11 mouse cellular contexts compared by ENCODE assay signal in genomic region chr12:9576043-9576538, GRCm38 (mm10). TPM values are rescaled to one million over a fixed set of nuclear protein-coding genes. Genes with fewer than 3 reads are reported as not detected.
DNase-seq lines count a peak whose midpoint lies in the region; ATAC-seq and TF ChIP-seq lines count a peak whose summit lies in the region.
"Had no signal": no experiment of that assay in that cellular context is flagged by ENCODE, and none has a peak within 500 bp of the region (broad histone marks: within the 10 kb centered on the region; RNA-seq: fewer than 3 reads in every experiment).

No protein-coding gene starts in this region.

- DNase-seq in forebrain, postnatal 0 days = peak; percentile 74
- no peak for DNase-seq in forebrain, embryonic 14.5 days (ENCODE audit: low spot score)
- DNase-seq in lung, postnatal 10 days = no peak
- DNase-seq in hindbrain, postnatal 0 days (ENCODE audit: low spot score) = no peak
- no peak for DNase-seq in cerebellum, adult 18-20 months
- DNase-seq: cerebellum, adult 11 months had no signal

- no peaks in the 10 kb centered on the region; the same call in 1 of the 2 replicates for H3K4me1 ChIP-seq in forebrain, postnatal 0 days (ENCODE audit: insufficient read depth)
- H3K4me1 ChIP-seq in forebrain, embryonic 14.5 days (ENCODE audit: control insufficient read depth, insufficient read depth, low read length) = 0 out of 2 replicates have a peak, but pooled peaks cover 4% of the 10 kb centered on the region
- H3K4me1 ChIP-seq in lung, embryonic 16.5 days (replicated peaks; ENCODE audit: control insufficient read depth, insufficient read depth, low read length) = peaks cover 16% of the 10 kb centered on the region
- no peaks in the 10 kb centered on the region for H3K4me1 ChIP-seq in hindbrain, postnatal 0 days (ENCODE audit: insufficient read depth, low read length)
- H3K4me1 ChIP-seq in stomach, embryonic 14.5 days (ENCODE audit: control insufficient read depth, insufficient read depth, low read length) = peaks cover 38% of the 10 kb centered on the region

- ATAC-seq in forebrain, postnatal 0 days = no peak
- no peak for ATAC-seq in forebrain, embryonic 14.5 days
- ATAC-seq in lung, embryonic 16.5 days (ENCODE audit: low read depth) = no peak
- no peak for ATAC-seq in hindbrain, postnatal 0 days
- no peak for ATAC-seq in stomach, embryonic 14.5 days (ENCODE audit: insufficient number of reproducible peaks, insufficient read depth, low FRiP score, low read depth)
- no peak for ATAC-seq in granulocyte monocyte progenitor cell, adult 5-6 weeks (replicated peaks; ENCODE audit: poor library complexity, severe bottlenecking)
- ATAC-seq: forebrain, embryonic 16.5 days had no signal

- no peak overlapping the region for H3K27ac ChIP-seq in forebrain, postnatal 0 days (ENCODE audit: low read depth, low read length)
- no peak overlapping the region for H3K27ac ChIP-seq in forebrain, embryonic 14.5 days (ENCODE audit: low read depth, low read length)
- no peak overlapping the region for H3K27ac ChIP-seq in lung, embryonic 16.5 days (ENCODE audit: low read length)
- H3K27ac ChIP-seq in hindbrain, postnatal 0 days = no peak overlapping the region
- peak overlapping the region; percentile 74 for H3K27ac ChIP-seq in stomach, embryonic 14.5 days (ENCODE audit: low read length)

- no peak overlapping the region for H3K4me2 ChIP-seq in forebrain, postnatal 0 days (ENCODE audit: low read depth)
- H3K4me2 ChIP-seq in forebrain, embryonic 14.5 days (ENCODE audit: low read length) = no peak overlapping the region
- H3K4me2 ChIP-seq in lung, embryonic 16.5 days (ENCODE audit: low read depth, low read length) = peak overlapping the region; percentile 74
- H3K4me2 ChIP-seq in hindbrain, postnatal 0 days (ENCODE audit: low read depth, low read length) = no peak overlapping the region
- H3K4me2 ChIP-seq in stomach, embryonic 14.5 days (replicated peaks; ENCODE audit: low read depth, low read length) = peak overlapping the region; percentile 53

- no peaks in the 10 kb centered on the region for H3K9me3 ChIP-seq in forebrain, postnatal 0 days (ENCODE audit: low read length)
- no peaks in the 10 kb centered on the region for H3K9me3 ChIP-seq in forebrain, embryonic 14.5 days (replicated peaks; ENCODE audit: control insufficient read depth, low read length)
- no peaks in the 10 kb centered on the region for H3K9me3 ChIP-seq in lung, embryonic 16.5 days (ENCODE audit: control insufficient read depth, low read length)
- H3K9me3 ChIP-seq in hindbrain, postnatal 0 days (ENCODE audit: low read length) = no peaks in the 10 kb centered on the region
- no peaks in the 10 kb centered on the region for H3K9me3 ChIP-seq in stomach, embryonic 14.5 days (ENCODE audit: control insufficient read depth, low read depth, low read length)

- whole genome bisulfite sequencing in forebrain, postnatal 0 days = 3% methylated on average over 18 of the region's 18 CpGs
- 0% methylated on average over 18 of the region's 18 CpGs for WGBS in forebrain, embryonic 14.5 days
- 9% methylated on average over 18 of the region's 18 CpGs for WGBS in lung, embryonic 16.5 days
- 2% methylated on average over 18 of the region's 18 CpGs for WGBS in hindbrain, postnatal 0 days
- WGBS in stomach, embryonic 14.5 days = 5% methylated on average over 18 of the region's 18 CpGs

- H3K4me3 ChIP-seq in forebrain, postnatal 0 days (ENCODE audit: low read depth, low read length) = peak overlapping the region; percentile 7; the same call in 1 of the 2 replicates
- H3K4me3 ChIP-seq in forebrain, embryonic 14.5 days (ENCODE audit: low read depth, low read length) = no peak overlapping the region
- peak overlapping the region; percentile 61 for H3K4me3 ChIP-seq in lung, embryonic 16.5 days (ENCODE audit: low read length)
- H3K4me3 ChIP-seq in hindbrain, postnatal 0 days (ENCODE audit: low read length) = peak overlapping the region; percentile 0; the same call in 1 of the 2 replicates
- peak overlapping the region; percentile 58 for H3K4me3 ChIP-seq in stomach, embryonic 14.5 days (ENCODE audit: low read depth, low read length)

- no peaks in the 10 kb centered on the region for H3K36me3 ChIP-seq in forebrain, postnatal 0 days (ENCODE audit: insufficient read depth)
- no peaks in the 10 kb centered on the region for H3K36me3 ChIP-seq in forebrain, embryonic 14.5 days (ENCODE audit: control insufficient read depth, insufficient read depth, low read length)
- H3K36me3 ChIP-seq in lung, embryonic 16.5 days (ENCODE audit: control insufficient read depth, insufficient read depth, low read length) = no peaks in the 10 kb centered on the region
- no peaks in the 10 kb centered on the region for H3K36me3 ChIP-seq in hindbrain, postnatal 0 days (ENCODE audit: insufficient read depth, low read length)
- peaks cover 3% of the 10 kb centered on the region; the same call in 1 of the 2 replicates for H3K36me3 ChIP-seq in stomach, embryonic 14.5 days (ENCODE audit: control insufficient read depth, insufficient read depth, low read length)

- no peak overlapping the region for H3K9ac ChIP-seq in forebrain, postnatal 0 days
- H3K9ac ChIP-seq in forebrain, embryonic 14.5 days (ENCODE audit: low read length) = no peak overlapping the region
- H3K9ac ChIP-seq in lung, embryonic 16.5 days (ENCODE audit: low read length) = peak overlapping the region; percentile 74
- H3K9ac ChIP-seq in hindbrain, postnatal 0 days (replicated peaks; ENCODE audit: low read length) = no peak overlapping the region
- H3K9ac ChIP-seq in stomach, embryonic 14.5 days (replicated peaks; ENCODE audit: low read depth, low read length) = peak overlapping the region; percentile 60

- TF ChIP-seq CTCF in forebrain, postnatal 0 days (IDR thresholded peaks at IDR 0.05; ENCODE audit: low read depth) = no peak
- TF ChIP-seq CTCF in hindbrain, postnatal 0 days (IDR thresholded peaks at IDR 0.05; ENCODE audit: low read depth) = no peak

- peaks cover 84% of the 10 kb centered on the region for H3K27me3 ChIP-seq in forebrain, postnatal 0 days (ENCODE audit: insufficient read depth, low read length)
- peaks cover 90% of the 10 kb centered on the region for H3K27me3 ChIP-seq in forebrain, embryonic 14.5 days (replicated peaks; ENCODE audit: control insufficient read depth, insufficient read depth, low read length)
- peaks cover 51% of the 10 kb centered on the region for H3K27me3 ChIP-seq in lung, embryonic 16.5 days (ENCODE audit: control insufficient read depth, insufficient read depth, low read depth, low read length)
- peaks cover 88% of the 10 kb centered on the region for H3K27me3 ChIP-seq in hindbrain, postnatal 0 days (ENCODE audit: insufficient read depth, low read length)
- H3K27me3 ChIP-seq in stomach, embryonic 14.5 days (ENCODE audit: control insufficient read depth, insufficient read depth, low read length) = no peaks in the 10 kb centered on the region

RNA-seq across cellular contexts. Expression of gene Osr1, which starts 6.2 kb away (rescaled TPM):
- total RNA-seq in forebrain, postnatal 0 days (2014; rRNA removed) = 4.2 and 8.4 TPM in 2 replicates
- polyA plus RNA-seq in forebrain, postnatal 0 days (2015; fragmentation: Nextera tagmentation; extraction: Ambion mirVana) = 5.6 and 7.4 TPM in 2 replicates
- polyA plus RNA-seq in forebrain, embryonic 14.5 days (2014; fragmentation: Nextera tagmentation; extraction: Ambion mirVana) = 5.4 and 8.7 TPM in 2 replicates
- 18.1 and 20.7 TPM in 2 replicates for polyA plus RNA-seq in lung, embryonic 16.5 days (2015; fragmentation: Nextera tagmentation; extraction: Ambion mirVana)
- 8.7 and 17.6 TPM in 2 replicates for total RNA-seq in hindbrain, postnatal 0 days (2014; rRNA removed)
- 7.1 and 8.5 TPM in 2 replicates for polyA plus RNA-seq in hindbrain, postnatal 0 days (2015; fragmentation: Nextera tagmentation; extraction: Ambion mirVana)
- 80.6 and 84.6 TPM in 2 replicates for polyA plus RNA-seq in stomach, embryonic 14.5 days (2014; fragmentation: Nextera tagmentation; extraction: Ambion mirVana)
- 0.64 TPM in 1 of 2 replicates, not detected in the other for total RNA-seq in granulocyte monocyte progenitor cell, adult 5-6 weeks (2014; fragmentation: Nextera tagmentation)
- total RNA-seq in granulocyte monocyte progenitor cell, adult 5-6 weeks (2017) = not detected in 2 replicates
- total RNA-seq: liver, adult 2 months had no signal
- polyA plus RNA-seq: liver, adult 2 months had no signal

Comparison
In these comparisons a context has a peak if more than half of its experiments do, and no peak if none do; other contexts are left out.
1. H3K4me2 ChIP-seq: peak in lung, embryonic 16.5 days (single experiment) and stomach, embryonic 14.5 days (single experiment); none in forebrain, postnatal 0 days (single experiment), forebrain, embryonic 14.5 days (single experiment) and hindbrain, postnatal 0 days (single experiment).
2. H3K9ac ChIP-seq: peak in lung, embryonic 16.5 days (single experiment) and stomach, embryonic 14.5 days (single experiment); none in forebrain, postnatal 0 days (single experiment), forebrain, embryonic 14.5 days (single experiment) and hindbrain, postnatal 0 days (single experiment).